Mouse (Mus musculus) ES-E14 (cell line): ENCODE measurements at regions not wholly inside any gene's neighbourhood (a gene's known extent, or its start where the extent isn't known, plus 50 kb on each side); places are given as distances from the start of the nearest gene placed in this dataset.
A peak's percentile ranks its signal among the peaks of the same experiment; 100 is the strongest.
"Not testable (repeated sequence)": the region's sequence is repeated elsewhere in the genome, so short reads cannot be mapped to it uniquely, and the experiment has no call there.

Experiments
- DNase-seq: peaks from one replicate; pipeline ENCODE4 v3.0.0-alpha.2; 2013; ENCODE audit warnings: low read depth, low spot score
- H3K27ac ChIP-seq: 2 replicates; pipeline ENCODE4 v1.5.1; 2012; ENCODE audit warnings: low read depth, mild to moderate bottlenecking, low read length, moderate library complexity, mixed read lengths; ENCODE audit not compliant: poor library complexity, insufficient read depth, severe bottlenecking
- H3K36me3 ChIP-seq: 2 replicates; pipeline ENCODE4 v1.6.1; 2012; ENCODE audit warnings: mild to moderate bottlenecking, low read length, moderate library complexity, mixed read lengths; ENCODE audit not compliant: control insufficient read depth, poor library complexity, insufficient read depth, severe bottlenecking
- H3K4me1 ChIP-seq, 2 experiments: fragments of 150-350 bp in 1 of 2; sonication (generic) in 1 of 2; 2 replicates each; pipeline ENCODE4 v1.6.1; 2012; ENCODE audit warnings: low read length in 2 of 2, mild to moderate bottlenecking in 1 of 2, mixed read lengths in 1 of 2; ENCODE audit not compliant: control insufficient read depth in 2 of 2, insufficient read depth in 2 of 2, poor library complexity in 1 of 2
- H3K4me3 ChIP-seq, 2 experiments: fragments of 150-350 bp in 1 of 2; sonication (generic) in 1 of 2; 2 replicates each; pipeline ENCODE4 v1.5.1; 2012; ENCODE audit warnings: low read length in 2 of 2, low read depth in 1 of 2, mild to moderate bottlenecking in 1 of 2, mixed read lengths in 1 of 2; ENCODE audit not compliant: insufficient read depth in 1 of 2, poor library complexity in 1 of 2, severe bottlenecking in 1 of 2
- H3K9ac ChIP-seq: 2 replicates; pipeline ENCODE4 v1.6.1; 2012; ENCODE audit warnings: low read depth, mild to moderate bottlenecking, low read length, mixed read lengths; ENCODE audit not compliant: poor library complexity, insufficient read depth, severe bottlenecking
- H3K9me3 ChIP-seq: fragments of 150-350 bp; sonication (generic); 2 replicates; pipeline ENCODE4 v1.6.1; 2012; ENCODE audit warnings: low read depth, mild to moderate bottlenecking, low read length; ENCODE audit not compliant: control insufficient read depth, insufficient read depth
- CHD2 ChIP-seq: IDR thresholded peaks from 2 replicates; pipeline ENCODE4 v1.6.1; 2014; ENCODE audit warnings: mild to moderate bottlenecking, low read depth, low read length, inconsistent platforms
- HCFC1 ChIP-seq: IDR thresholded peaks from 2 replicates; pipeline ENCODE4 v1.6.1; 2012; ENCODE audit warnings: low read length, inconsistent platforms, borderline replicate concordance; ENCODE audit not compliant: insufficient read depth
- MAFK ChIP-seq: IDR thresholded peaks from 2 replicates; pipeline ENCODE4 v1.6.1; 2014; ENCODE audit warnings: mild to moderate bottlenecking, low read depth, low read length, inconsistent platforms; ENCODE audit not compliant: insufficient read depth
- ZC3H11A ChIP-seq: IDR thresholded peaks from 2 replicates; pipeline ENCODE4 v1.6.1; 2012; ENCODE audit warnings: low read depth, mild to moderate bottlenecking, inconsistent platforms, low read length, borderline replicate concordance
- ZNF384 ChIP-seq: IDR thresholded peaks from 2 replicates; pipeline ENCODE4 v1.6.1; 2012; ENCODE audit warnings: low read depth, low read length, inconsistent platforms
- in situ Hi-C, 2 experiments: fragments of 600-800 bp; cut with MboI; formaldehyde crosslinking; loops; one replicate each; pipeline ENCODE4 v1.15.1; 2025; ENCODE audit warnings: low sequenced_read_pairs in 2 of 2, inconsistent platforms in 1 of 2; ENCODE audit not compliant: unreplicated experiment in 2 of 2

GRCm38 (mm10) chr17:61187880-61188279 lies 1693.2 kb downstream of the Efna5 start:
- H3K9me3 ChIP-seq, H3K27ac ChIP-seq, H3K36me3 ChIP-seq, H3K4me3 ChIP-seq, H3K4me1 ChIP-seq, DNase-seq, in situ Hi-C loops, H3K9ac ChIP-seq: not testable (repeated sequence)
- peak; percentile 59; the same call in 1 of the 2 replicates for TF ChIP-seq ZNF384

- H3K4me3 ChIP-seq, result no peak overlapping the region
- no peak overlapping the region for H3K9ac ChIP-seq
- H3K4me1 ChIP-seq, result no peaks in the 10 kb centered on the region
- in situ Hi-C loops, result no loop called here
- H3K36me3 ChIP-seq, result no peaks in the 10 kb centered on the region
- no peak overlapping the region for H3K27ac ChIP-seq
- TF ChIP-seq CHD2, result no peak
- TF ChIP-seq HCFC1, result no peak
- no peak for TF ChIP-seq ZC3H11A
- DNase-seq, result no peak
- H3K9me3 ChIP-seq, result no peaks in the 10 kb centered on the region
Measured at GRCm38 (mm10) chr17:61176586-61176985, 1704.5 kb downstream of the Efna5 start.

GRCm38 (mm10) chr17:61159437-61159836 lies 1721.7 kb downstream of the Efna5 start:
- Histone ChIP-seq H3K4me1 (no peaks in the 10 kb centered on the region), H3K4me3 (no peak overlapping the region), H3K36me3 (no peaks in the 10 kb centered on the region), H3K9me3 (no peaks in the 10 kb centered on the region), H3K9ac (no peak overlapping the region), H3K27ac (no peak overlapping the region)
- in situ Hi-C loops, result no loop called here
- no peak for DNase-seq
- TF ChIP-seq HCFC1, result no peak
- TF ChIP-seq ZNF384, result no peak
- no peak for TF ChIP-seq CHD2
- no peak for TF ChIP-seq ZC3H11A
- no peak for TF ChIP-seq MAFK

GRCm38 (mm10) chr17:61137006-61137405 lies 1744.1 kb downstream of the Efna5 start:
- Histone ChIP-seq H3K9ac (no peak overlapping the region), H3K36me3 (no peaks in the 10 kb centered on the region), H3K9me3 (no peaks in the 10 kb centered on the region), H3K27ac (no peak overlapping the region), H3K4me3 (no peak overlapping the region), H3K4me1 (no peaks in the 10 kb centered on the region)
- DNase-seq, result no peak
- in situ Hi-C loops, result no loop called here
- no peak for TF ChIP-seq HCFC1
- no peak for TF ChIP-seq ZC3H11A
- TF ChIP-seq MAFK, result no peak
- no peak for TF ChIP-seq CHD2
- no peak for TF ChIP-seq ZNF384

- DNase-seq, result no peak
- Histone ChIP-seq H3K9me3 (no peaks in the 10 kb centered on the region), H3K27ac (no peak overlapping the region), H3K36me3 (no peaks in the 10 kb centered on the region), H3K4me3 (no peak overlapping the region), H3K9ac (no peak overlapping the region), H3K4me1 (no peaks in the 10 kb centered on the region)
- in situ Hi-C loops, result no loop called here
- no peak for TF ChIP-seq CHD2
- no peak for TF ChIP-seq ZC3H11A
- no peak for TF ChIP-seq MAFK
- TF ChIP-seq HCFC1, result no peak
- TF ChIP-seq ZNF384, result no peak
Measured at GRCm38 (mm10) chr17:61127767-61128166, 1753.3 kb downstream of the Efna5 start.
